Mouse (Mus musculus): ENCODE measurements around the gene Mrpl14. TPM values are rescaled to one million over a fixed set of nuclear protein-coding genes. Genes with fewer than 3 reads are reported as not detected.

The Mrpl14 gene
- total RNA-seq, 4 experiments from 2014 or later: 40.5 to 45.5 (median 42.1) TPM

DNA sequence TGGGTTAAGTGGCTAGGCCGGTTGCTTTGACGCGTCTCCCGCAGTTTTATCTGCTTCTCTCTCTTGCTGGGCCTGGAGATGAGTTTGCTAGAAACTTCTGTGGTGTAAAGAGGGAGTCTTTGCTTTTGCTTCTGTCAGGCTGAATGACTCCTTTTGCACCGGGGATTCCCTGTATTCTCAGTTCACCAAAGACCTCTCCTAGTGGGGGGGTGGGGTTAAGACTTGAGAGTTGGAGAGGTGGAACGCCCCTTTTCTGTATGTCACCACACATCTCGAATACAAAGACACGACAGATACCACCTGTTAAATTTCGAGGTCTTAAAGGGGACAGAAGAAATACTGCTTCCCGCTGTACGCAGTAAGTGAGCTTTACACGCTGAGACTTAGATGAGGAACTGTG lies 594 bp downstream of the Mrpl14 start, which contains the start of gene Tmem63b:
Tmem63b (minus strand) TSS at position 190 of the 400 bp plus-strand sequence.
- no peak for DNase-seq (ENCODE audit: low spot score in 2 of 2)

DNA sequence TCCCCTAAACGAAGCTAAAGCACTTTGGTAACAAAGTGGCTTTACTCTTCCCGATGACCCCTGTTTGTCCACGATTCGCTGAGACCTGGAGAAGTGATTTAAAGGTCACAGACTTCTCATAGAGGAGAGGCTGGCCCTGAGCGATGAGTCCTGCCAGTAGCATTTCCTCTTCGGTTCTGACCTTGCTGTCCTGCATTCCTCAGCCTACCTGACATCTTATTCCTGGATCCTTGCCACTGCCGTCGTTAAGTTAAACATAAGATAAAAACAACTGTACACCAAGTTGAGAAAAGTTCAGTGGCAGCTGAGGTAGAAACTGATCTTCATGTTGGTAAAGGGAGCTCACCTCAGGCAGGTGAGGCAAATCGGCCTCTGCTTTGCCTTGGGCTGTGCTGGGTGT lies 3.0 kb downstream of the Mrpl14 start:
- DNase-seq (ENCODE audit: low spot score in 2 of 2): no peak

DNA sequence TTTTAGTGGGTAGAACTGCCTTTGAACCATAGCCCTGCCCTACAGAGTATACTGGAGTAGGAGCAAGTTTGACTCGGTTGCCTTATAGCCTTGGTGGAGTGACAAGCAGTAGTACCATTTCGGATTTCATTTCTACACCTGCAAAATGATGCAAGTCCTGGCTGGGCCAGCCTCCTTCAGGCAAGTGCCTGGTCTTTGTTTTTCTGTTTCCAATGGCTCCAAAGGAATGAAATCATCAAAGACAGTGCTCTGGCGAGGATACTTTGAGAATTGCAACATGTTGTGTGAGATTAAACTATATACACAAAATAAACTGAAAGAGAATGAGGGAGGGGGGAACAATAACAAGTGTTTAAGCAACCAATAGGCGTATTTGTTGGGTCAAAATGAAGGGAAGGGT lies 3.9 kb downstream of the Mrpl14 start:
- DNase-seq (ENCODE audit: low spot score in 2 of 2): no peak

DNA sequence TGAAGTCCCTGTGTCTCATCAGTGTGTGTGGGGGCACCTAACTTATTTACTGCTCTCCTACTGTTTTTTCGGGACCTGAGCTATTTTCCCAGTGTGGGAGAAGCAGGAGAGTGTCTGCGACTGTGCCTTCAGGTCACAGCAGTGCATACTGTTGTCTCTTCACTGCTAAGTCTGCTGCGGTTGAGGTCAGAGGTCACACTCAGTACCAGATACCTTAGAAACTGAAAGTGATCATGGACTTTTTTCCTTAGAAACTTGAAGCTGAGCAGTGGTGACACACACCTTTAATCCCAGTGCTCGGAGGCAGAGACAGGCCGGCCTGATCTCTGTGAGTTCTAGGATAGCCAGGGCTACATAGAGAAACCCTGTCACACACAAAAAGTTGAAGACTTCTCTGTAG lies 6.0 kb downstream of the Mrpl14 start:
- DNase-seq (ENCODE audit: low spot score in 2 of 2): no peak

DNA sequence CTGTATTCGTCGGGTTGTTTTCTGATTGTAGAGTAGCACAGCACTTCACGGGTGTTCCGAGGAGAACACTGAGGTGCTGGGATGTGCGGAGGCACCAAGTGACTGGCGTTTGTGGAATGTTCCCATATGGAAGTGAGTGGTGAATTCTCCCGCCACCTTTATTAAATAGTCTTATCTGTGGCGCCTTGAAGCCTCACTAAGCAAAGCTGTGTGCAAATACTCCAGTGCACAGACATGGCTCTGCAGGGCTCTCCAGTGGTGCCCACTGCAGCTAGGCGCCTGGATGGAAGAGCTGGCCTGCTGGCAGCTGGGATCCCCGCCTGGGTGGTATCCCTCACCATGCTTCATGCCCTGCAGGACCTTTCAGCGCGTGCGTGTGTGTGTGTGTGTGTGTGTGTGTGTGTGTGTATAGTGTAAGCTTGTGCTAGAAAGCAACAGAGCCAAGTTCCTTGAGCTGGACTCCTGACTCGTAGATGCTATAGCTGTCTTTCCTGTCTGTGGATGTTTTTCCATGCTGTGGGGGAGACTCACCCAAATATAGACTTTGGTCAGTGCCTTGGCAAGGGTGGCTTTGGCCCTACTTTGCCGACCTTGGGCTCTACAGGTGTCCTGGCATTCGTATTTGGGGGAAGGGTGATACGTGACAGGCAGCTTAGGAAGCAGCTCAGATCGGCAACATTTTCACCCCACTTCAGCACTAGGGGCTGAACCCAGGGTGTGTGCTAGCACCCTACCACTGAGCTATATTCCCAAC lies 7.9 kb downstream of the Mrpl14 start:
- DNase-seq (ENCODE audit: low spot score in 2 of 2): no peak

DNA sequence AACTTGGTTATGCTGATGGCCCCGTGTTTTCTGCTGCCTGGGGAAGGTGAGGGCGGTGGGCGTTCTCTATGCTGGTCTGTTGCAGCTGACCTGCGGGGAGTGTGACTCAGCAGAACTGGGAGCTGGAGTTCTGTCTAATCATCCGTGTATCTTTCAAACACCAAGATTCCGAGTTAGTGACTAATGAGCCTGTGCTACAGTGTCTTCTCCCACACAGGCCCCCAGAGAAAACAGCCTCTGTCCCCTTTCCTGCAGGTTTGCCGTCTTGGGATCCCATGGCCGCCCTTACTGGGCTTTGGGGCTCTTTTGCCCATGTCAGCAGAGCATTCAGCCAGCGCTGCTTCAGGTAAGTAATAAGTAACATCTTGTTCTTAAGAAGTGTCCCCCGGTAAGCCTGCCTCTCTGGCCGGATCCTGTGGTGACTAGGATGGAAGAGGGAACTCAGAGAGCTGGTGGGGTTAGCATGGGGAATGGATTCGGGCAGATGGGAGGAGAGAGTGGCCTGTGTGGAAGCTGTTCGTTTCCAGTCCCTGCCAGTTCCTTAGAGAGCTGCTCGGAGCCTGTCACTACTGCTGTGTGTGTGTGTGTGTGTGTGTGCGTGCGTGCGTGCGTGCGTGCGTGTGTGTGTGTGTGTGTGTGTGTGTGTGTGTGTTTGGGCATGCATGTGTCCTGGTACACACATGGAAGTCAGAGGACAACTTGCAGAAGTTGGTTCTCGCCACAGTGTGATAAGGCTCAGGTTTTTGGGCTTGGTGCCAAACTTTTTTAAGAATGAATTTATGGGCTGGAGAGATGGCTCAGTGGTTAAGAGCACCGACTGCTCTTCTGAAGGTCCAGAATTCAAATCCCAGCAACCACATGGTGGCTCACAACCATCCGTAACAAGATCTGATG lies 9.4 kb downstream of the Mrpl14 start:
- no peak for DNase-seq (ENCODE audit: low spot score in 2 of 2)

DNA sequence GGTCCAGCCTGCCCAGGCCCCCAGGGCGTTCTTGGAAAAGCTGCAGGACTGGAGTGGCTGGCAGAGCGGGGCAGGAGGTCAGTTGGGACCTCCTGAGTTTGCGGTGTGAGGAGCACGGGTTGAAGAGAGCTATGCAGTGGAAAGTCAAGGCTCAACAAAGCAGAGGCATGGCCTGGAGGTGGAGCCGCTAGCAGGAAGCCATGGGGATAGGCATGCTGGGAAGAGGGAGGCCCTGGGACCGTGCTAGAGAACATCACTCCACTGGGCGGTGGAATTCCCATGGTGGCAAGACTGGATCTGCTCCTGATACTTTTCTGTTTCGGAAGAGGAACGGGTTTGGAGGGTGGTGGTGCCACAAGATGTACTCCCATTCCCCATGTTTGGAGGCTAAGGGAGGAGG lies 10.9 kb downstream of the Mrpl14 start:
- DNase-seq (ENCODE audit: low spot score in 2 of 2): no peak

DNA sequence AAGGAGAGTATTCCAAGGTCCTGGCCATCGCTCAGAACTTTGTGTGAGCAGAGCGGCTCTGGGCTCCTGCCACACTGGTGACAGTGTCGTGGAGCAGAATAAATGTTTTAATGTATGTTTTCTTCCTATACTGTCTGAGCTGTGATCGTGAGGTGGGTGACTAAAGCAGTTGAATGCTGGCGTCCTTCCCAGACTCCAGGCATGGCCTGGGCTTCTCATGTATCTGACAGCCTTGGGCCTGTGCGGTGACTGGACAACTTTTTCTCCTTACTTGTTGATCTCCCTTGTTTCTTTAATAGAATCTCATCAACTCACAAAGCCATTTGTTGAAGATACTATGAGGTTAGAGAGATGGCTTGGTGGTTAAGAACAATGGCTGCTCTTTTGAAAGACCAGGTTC lies 12.2 kb downstream of the Mrpl14 start:
- DNase-seq (ENCODE audit: low spot score in 2 of 2): no peak

DNA sequence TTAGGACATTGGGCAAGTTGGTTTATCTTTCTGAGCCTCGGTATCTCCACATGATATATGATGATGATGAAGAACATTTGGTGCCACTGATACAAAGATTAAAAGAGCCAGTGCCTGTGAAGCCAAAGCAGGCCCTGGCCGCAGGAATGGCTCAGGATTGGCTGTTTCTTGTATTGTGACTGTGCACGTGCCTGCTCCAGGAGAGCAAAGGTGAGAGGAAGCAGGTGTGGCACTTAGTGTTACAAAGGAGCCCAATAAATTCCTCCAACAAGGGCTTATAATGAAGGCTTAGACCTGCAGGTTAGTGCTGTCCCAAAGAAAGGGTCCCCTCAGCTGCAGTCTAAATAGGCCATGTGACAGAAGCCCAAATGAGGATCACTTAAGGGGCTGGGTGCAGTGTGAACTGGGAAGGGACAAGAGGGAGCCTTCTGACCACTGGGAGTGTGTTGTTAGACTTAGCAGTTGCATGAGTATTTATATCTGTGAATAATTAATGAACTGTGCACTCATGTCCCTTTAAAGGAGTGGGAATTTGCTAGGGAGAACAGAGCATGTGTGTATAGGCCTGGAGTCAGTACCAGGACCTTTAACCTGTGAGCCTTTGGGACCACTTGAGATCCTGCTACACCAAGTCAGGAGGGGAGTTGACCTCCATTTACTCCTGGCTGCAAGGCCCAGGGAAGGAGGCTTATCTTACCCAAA lies 13.1 kb downstream of the Mrpl14 start:
- no peak for DNase-seq (ENCODE audit: low spot score in 2 of 2)

DNA sequence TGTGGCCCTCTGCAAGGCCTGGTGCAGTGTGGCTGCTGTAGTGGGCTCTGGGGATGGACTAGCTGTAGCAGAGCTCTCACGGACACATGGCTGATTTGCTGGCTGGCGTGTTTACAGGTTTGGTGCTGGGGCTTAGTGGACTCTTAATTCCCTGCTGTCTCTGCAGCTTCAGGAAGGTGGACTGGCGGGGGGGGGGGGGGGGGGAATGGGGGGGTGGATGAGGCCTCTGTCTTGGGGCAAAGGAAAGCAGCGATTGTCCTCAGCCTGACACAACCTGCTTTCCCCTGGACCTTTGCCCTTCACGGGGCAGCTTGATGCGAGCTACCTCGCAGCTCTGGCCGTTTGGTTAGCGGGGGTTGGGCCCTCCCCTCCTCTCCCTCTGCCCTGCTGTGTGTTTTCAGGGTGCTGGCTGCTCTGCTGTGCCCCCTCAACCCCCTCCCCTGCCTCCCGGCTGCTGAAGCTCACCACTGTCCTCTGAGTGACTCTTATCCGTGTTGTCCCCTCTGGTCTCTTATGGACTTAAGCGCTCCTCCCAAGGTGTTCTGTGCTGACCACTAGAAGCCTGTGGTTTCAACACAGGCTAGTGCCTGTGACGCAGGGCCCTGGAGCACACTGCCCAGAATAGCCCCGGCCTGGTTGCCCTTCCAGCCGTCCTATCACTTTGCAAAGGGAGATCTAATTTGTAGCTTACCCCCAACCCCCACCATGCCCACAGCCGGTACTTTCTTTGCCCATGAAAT lies 14.5 kb downstream of the Mrpl14 start:
- DNase-seq (ENCODE audit: low spot score in 2 of 2): no peak

DNA sequence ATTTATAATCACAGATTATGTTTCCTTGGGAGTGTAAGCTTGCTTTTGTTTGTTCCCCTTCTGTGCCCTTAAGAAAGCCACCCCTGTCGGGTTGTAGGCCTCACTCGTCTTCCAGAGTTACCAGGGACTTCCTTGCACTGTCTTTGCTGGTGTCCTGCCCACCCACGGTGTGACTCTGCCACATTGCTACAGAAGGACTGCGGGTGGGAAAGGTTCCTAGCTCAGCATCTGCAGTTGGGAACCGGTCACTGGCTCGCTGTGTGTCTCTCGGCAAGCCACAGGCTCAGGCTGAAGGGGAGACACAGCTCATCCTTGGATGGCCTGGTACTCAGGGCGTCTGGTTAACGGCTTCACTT lies 15.1 kb downstream of the Mrpl14 start:
- DNase-seq (ENCODE audit: low spot score in 2 of 2): no peak

DNA sequence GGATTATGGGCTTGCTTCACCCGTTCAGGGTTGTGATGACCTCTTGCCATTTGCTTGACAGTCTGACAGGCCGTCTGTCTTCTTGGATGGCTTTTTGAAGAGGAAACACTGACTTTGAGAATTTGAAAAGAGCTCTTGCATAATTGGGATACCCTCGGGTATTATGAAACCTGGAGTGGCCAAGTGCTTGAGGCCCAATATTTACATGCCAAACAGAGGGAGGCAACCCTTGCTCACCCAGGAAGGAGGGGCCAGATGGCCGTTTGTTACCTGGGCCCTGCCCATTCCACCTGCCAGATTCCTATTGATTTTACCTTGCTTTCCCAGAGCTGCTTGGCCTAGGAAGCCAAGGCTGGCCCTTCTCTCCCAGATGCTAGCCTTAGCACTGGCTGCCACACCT lies 16.1 kb downstream of the Mrpl14 start:
- DNase-seq (ENCODE audit: low spot score in 2 of 2): no peak

DNA sequence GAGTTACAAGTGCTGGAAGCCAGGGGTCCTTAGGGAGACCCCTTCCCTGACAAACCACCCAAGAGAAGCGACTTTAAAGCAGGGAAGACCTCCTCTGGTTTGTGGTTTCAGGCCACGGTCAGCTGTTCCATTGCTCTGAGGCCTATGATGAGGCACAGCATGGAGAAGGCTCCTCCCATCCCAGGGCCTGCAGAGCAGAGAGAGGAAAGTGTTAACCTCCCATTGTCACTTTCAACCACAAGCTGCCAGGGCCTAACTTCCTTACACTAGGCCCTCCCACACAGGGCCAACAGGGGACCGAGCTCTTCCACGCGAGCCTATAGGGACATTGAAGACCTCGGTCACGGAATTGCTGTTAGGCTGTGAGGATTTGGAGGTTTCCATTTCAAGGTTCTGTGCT lies 17.1 kb downstream of the Mrpl14 start:
- no peak for DNase-seq (ENCODE audit: low spot score in 2 of 2)

DNA sequence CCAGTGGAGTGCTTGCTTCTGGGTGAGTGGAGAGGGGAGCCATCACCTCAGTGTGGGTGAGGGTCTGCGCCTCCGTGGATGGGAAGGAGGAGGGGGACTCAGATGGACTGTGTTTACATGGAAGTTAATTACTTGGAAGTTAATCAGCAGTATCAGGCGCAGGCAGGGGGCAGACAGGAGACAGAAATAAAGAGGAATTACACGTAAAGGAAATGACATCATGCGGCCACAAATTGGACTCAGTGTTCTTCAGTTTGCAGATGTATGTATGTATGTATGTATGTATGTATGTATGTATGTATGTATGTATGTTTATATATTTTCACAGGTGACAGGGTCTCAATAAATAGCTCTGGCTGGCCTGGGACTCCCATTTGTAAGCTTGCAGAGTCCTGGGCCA lies 20.7 kb downstream of the Mrpl14 start:
- no peak for DNase-seq (ENCODE audit: low spot score in 2 of 2)

DNA sequence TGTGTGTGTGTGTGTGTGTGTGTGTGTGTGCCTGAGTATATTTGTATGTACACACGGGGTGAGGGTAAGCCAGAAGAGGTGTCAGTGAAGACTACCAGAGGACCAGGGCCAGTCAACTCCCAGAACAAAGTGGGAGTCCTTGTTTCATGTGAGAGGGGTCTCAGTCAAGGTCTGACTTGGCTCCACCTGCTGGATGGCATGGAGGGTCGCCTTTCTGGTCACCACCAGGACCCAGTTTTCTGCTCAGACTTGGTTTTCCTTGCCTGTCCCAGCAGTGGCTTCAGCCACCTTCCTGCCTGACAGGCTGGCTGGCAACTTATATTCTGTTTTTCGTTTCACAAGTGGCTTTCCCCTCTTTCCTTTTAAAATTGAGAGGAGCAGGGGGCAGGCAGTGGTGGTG lies 21.3 kb downstream of the Mrpl14 start:
- DNase-seq (ENCODE audit: low spot score in 2 of 2): no peak

DNA sequence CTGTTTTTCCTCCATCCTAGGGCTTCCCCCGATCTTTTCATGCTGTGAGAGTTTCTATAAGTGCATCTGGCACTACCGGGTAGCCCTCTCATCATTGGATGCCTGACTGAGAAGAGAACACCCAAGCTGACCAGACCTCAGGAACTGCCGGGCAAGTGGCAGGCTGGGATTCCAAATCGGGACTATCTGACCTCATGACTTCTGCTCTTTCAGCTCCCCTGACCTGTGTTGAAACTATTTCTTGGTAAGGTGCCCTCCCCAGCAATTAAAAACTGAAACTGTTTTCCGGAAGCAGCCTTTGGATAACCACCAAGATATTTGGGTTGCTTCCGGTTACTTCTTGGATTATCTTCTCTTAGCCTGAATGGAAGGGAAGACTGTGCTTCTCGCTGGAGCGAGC lies 22.1 kb downstream of the Mrpl14 start:
- DNase-seq (ENCODE audit: low spot score in 2 of 2): no peak

DNA sequence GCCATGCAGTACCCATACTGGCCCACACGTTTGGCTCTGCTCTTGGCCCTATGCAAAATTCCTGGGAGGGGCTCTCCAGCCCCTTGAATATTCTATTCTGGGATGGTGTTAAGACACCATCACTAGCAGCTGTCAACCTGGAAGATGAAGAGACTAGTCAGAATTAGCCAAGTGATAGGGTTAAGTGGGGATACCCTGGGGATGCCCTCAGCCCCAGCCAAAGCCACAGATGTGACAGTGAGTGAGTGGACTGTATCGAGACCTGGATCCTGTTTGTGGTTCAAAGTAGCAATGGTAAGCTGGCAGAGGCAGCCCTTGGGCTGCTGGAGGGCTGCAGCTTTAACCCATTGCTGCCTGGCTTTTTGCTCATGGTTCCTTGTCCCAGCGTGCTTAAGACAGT lies 23.7 kb downstream of the Mrpl14 start:
- DNase-seq (ENCODE audit: low spot score in 2 of 2): no peak

DNA sequence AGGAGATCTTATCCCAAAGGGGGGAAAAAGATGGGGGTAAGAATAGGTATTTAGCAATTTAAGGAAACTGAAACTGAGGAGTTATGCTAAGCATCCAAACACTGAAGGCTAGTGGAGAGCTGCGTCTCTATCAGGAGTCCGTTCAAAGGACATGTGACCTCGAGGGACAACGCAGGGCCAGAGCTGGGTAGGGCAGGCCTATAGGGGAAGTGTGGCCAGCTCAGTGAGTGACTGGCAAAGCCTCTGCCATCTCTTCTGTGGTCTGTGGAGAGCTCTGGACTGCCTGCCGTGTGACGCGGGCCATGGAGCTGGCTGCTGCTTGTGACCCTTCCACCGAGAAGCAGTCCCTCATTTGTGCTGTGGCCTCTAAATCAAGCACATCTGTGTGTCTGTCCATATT lies 24.3 kb downstream of the Mrpl14 start:
- no peak for DNase-seq (ENCODE audit: low spot score in 2 of 2)

DNA sequence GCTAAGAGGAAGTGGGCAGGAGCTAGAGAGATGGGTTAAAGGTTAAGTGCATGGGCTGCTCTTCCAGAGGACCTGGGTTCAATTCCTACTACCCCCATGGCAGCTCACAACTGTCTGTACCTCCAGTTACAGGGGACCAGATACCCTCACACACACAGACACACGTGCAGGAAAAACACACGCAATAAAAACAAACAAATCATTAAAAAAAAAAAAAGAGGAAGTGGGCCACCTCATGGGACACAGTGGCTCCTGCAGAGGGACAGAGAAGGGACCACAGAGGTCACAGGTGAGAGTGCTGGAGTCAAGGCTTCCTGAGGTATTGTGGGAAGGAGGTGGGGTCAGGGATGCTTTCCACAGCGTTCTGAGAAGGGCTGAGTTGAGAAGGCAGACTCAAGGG lies 25.4 kb downstream of the Mrpl14 start:
- DNase-seq (ENCODE audit: low spot score in 2 of 2): no peak

DNA sequence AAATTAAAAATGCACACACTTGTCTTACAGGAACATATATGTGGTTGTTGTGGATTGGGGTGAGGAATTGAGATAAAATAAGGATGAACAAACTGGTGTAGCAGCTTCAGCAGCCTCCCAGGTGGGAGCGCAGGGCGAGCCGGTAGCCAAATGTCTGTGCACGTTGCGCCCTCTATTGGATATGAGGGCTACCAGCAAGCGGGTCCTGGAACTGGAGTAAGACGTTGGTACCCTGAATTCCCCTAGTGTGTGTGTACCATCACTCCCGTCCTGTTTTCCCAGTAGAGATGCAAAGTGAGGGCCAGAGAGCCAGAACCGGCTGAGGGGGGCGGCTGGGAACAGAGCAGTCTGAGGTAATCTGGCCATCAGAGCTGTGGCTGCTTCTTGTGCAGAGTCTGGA lies 32.2 kb downstream of the Mrpl14 start:
- DNase-seq (ENCODE audit: low spot score in 2 of 2): no peak

DNA sequence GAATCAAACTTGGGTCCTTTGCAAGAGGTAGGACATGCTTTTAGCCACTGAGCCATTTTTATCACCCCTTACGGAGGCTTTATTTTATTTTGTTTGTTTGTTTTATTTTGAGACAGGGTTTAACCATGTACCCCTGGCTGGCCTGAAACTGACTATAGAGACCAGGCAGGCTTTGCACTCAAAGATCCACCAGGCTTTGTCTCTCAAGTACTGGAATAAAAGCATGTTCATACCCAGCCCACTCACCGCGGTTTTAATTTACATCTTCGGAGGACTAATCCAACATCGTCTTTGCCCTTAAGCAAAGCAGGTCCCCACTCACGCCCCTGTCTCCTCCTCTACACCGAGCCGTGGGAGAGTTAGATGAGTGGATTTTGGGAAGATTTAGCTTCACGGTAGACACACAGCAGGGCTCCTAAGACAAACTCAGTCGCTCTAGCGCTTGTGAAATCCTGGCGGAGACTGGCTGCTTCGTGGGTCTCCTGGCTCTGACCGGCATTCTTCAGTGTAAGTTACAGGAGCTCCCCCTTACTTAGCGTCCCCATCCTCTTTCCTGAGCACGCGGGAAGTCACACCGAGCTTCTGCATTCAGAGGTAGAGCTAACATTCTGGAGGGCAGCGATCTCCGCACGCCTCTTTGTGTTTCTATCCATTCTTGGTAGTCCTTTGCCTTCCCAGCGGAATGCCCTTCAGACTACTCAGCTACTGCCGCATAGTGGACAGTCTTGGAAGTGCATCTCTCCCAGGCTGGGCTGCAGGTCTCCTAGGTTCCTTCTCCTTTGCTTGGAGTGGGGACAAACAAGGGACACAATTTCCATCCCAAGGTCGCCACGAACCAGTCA lies 37.8 kb downstream of the Mrpl14 start:
- peak in 1 of 2 experiments; percentile 75 for DNase-seq (ENCODE audit: low spot score in 2 of 2)

All from left cerebral cortex, adult 8-10 months (tissue).